Mouse (Mus musculus): ENCODE data around the gene Minos1.

DNA sequence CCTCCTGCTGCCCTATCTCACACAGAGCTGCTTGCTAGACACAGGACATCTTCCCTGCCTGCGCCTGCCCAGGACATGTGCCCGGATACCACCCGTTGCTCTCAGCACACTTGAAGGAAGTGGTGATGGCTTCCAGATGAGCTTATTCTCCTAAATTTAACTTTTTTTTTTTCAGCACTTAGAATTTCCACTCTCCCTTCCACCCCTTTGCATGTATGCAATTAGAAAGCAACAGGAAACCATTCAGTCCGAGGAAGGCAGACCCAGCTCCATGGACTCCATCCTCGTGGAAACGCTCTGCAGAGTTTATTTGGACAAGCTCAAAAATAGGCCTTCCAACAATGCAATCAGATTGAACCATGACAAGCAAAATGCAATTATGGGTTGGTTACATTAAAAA lies 29.4 kb downstream of the Minos1 start:
- no peak for TF ChIP-seq CTCF (IDR thresholded peaks at IDR 0.05; ENCODE audit: borderline replicate concordance, insufficient read depth, low read depth, low read length)
- no peak for TF ChIP-seq POLR2A (IDR thresholded peaks at IDR 0.05; ENCODE audit: borderline replicate concordance, insufficient read depth, low read length)
